Mouse (Mus musculus) midbrain, embryonic 12.5 days (tissue): ENCODE results near the gene Wapl. TPM values are rescaled to one million over a fixed set of nuclear protein-coding genes. Genes with fewer than 3 reads are reported as not detected.
A peak's percentile ranks its signal among the peaks of the same experiment; 100 is the strongest.

Experiments
- ATAC-seq: fragments of 200-750 bp; cut with Nextera tagmentation; 2 replicates; pipeline ENCODE4 v1.8.0; 2017; ENCODE audit warnings: low read depth, moderate TSS enrichment, moderate library complexity; ENCODE audit not compliant: low FRiP score
- H3K27ac ChIP-seq: fragments of 300-500 bp; sonication (generic); replicated peaks from 2 replicates; pipeline ENCODE4 v1.5.1; 2016; ENCODE audit warnings: mild to moderate bottlenecking
- H3K27me3 ChIP-seq: fragments of 300-500 bp; sonication (generic); 2 replicates; pipeline ENCODE4 v1.6.1; 2016; ENCODE audit warnings: mild to moderate bottlenecking
- H3K36me3 ChIP-seq: fragments of 300-500 bp; sonication (generic); 2 replicates; pipeline ENCODE4 v1.6.1; 2016
- H3K4me1 ChIP-seq: fragments of 300-500 bp; sonication (generic); 2 replicates; pipeline ENCODE4 v1.6.1; 2016
- H3K4me2 ChIP-seq: fragments of 300-500 bp; sonication (generic); replicated peaks from 2 replicates; pipeline ENCODE4 v1.6.1; 2016; ENCODE audit warnings: mild to moderate bottlenecking, moderate library complexity
- H3K4me3 ChIP-seq: fragments of 300-500 bp; sonication (generic); 2 replicates; pipeline ENCODE4 v1.5.1; 2016; ENCODE audit warnings: mild to moderate bottlenecking
- H3K9ac ChIP-seq: fragments of 300-500 bp; sonication (generic); replicated peaks from 2 replicates; pipeline ENCODE4 v1.6.1; 2016; ENCODE audit warnings: mild to moderate bottlenecking, moderate library complexity
- H3K9me3 ChIP-seq: fragments of 300-500 bp; sonication (generic); 2 replicates; pipeline ENCODE4 v1.6.1; 2016; ENCODE audit warnings: mild to moderate bottlenecking
- WGBS: fragments of 180-500 bp; shearing (Covaris S2); methylation state at CpG from one replicate; pipeline ENCODE4 v1.1.7; 2016; 5-methylcytosine and 5-hydroxymethylcytosine counted together
- polyA plus RNA-seq: library from polyadenylated mRNA; unstranded; fragments of >200 nt; fragmentation: Nextera tagmentation; extraction: Ambion mirVana; gene quantifications from 2 replicates; pipeline ENCODE4 v1.2.1, GENCODE M21; 2016

The Wapl gene
- polyA plus RNA-seq, 1 experiment from 2014 or later = 34.4 TPM

GRCm38 (mm10) chr14:34764908-34765307, 91.2 kb downstream of the Wapl start:
- WGBS = 87% methylated on average over 9 of the region's 9 CpGs
- H3K4me2 ChIP-seq = no peak overlapping the region
- ATAC-seq = no peak
- peaks cover 9% of the 10 kb centered on the region for H3K4me1 ChIP-seq
- no peak overlapping the region for H3K4me3 ChIP-seq
- no peak overlapping the region for H3K9ac ChIP-seq
- H3K36me3 ChIP-seq = no peaks in the 10 kb centered on the region
- no peaks in the 10 kb centered on the region for H3K9me3 ChIP-seq
- H3K27ac ChIP-seq = no peak overlapping the region
- peaks cover 6% of the 10 kb centered on the region; the same call in 1 of the 2 replicates for H3K27me3 ChIP-seq

DNA sequence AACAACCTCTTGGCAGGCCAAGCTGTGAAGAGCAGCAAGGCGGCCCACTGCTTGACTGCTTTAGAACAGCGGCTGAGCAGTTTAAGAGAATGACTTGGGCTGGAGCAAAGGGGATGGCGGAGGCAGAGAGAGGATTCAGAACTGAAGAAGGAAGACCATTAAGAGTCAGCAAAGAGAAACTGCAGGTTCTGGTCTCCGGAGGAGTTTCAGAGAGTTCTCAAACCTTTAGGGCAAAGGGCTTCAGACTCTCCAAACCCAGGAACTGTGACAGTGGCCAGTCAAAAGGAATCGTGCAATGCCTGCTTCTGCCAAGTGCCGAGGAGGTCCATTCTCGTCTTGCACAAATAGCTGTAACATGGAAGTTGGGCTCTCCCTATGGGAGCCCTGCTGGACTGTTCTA, 91.7 kb downstream of the Wapl start:
- Histone ChIP-seq H3K27me3 (peaks cover 10% of the 10 kb centered on the region), H3K4me3 (no peak overlapping the region), H3K9me3 (no peaks in the 10 kb centered on the region), H3K4me1 (peaks cover 9% of the 10 kb centered on the region), H3K36me3 (no peaks in the 10 kb centered on the region), H3K27ac (no peak overlapping the region), H3K4me2 (no peak overlapping the region), H3K9ac (no peak overlapping the region)
- WGBS = 86% methylated on average over 7 of the region's 7 CpGs
- no peak for ATAC-seq

DNA sequence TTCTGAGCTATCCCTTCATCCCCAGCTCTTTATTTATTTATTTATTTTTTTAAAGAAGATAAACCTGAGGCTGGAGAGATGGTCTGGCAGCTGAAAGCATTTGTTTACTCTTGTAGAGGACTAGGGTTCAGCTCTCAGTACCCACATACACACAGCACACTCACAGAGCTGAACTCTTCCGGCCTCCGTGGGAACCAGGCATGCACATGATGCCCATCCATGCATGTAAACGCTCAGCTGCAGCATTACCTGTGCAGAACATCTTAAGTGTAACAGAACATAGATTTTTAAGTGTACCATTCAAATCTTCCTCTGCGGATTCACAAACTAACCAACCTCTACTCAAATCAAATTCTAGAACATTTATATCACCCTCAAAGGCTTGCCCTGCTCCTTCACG, 92.5 kb downstream of the Wapl start:
- WGBS = 96% methylated on average over 5 of the region's 5 CpGs
- Histone ChIP-seq H3K27me3 (peaks cover 14% of the 10 kb centered on the region), H3K9me3 (no peaks in the 10 kb centered on the region), H3K9ac (no peak overlapping the region), H3K36me3 (no peaks in the 10 kb centered on the region), H3K4me1 (peaks cover 9% of the 10 kb centered on the region), H3K4me3 (no peak overlapping the region), H3K27ac (no peak overlapping the region), H3K4me2 (no peak overlapping the region)
- ATAC-seq = no peak

GRCm38 (mm10) chr14:34768373-34768772, 94.6 kb downstream of the Wapl start:
- Histone ChIP-seq H3K9ac (peak overlapping the region; percentile 65; the same call in 1 of the 2 replicates), H3K4me3 (peak overlapping the region; percentile 50), H3K27ac (no peak overlapping the region), H3K27me3 (peaks cover 14% of the 10 kb centered on the region), H3K4me1 (peaks cover 9% of the 10 kb centered on the region), H3K4me2 (peak overlapping the region; percentile 96), H3K36me3 (no peaks in the 10 kb centered on the region), H3K9me3 (no peaks in the 10 kb centered on the region)
- WGBS = 2% methylated on average over 10 of the region's 10 CpGs
- peak; percentile 55; the same call in 1 of the 2 replicates for ATAC-seq

- H3K4me3 ChIP-seq = peak overlapping the region; percentile 50
- peaks cover 14% of the 10 kb centered on the region for H3K27me3 ChIP-seq
- WGBS = under 1% methylated on average over 36 of the region's 36 CpGs
- H3K4me2 ChIP-seq = peak overlapping the region; percentile 96
- peak overlapping the region; percentile 65 for H3K9ac ChIP-seq
- no peaks in the 10 kb centered on the region for H3K36me3 ChIP-seq
- peak; percentile 64 for ATAC-seq
- H3K27ac ChIP-seq = no peak overlapping the region
- H3K9me3 ChIP-seq = no peaks in the 10 kb centered on the region
- peaks cover 9% of the 10 kb centered on the region for H3K4me1 ChIP-seq
Measured at GRCm38 (mm10) chr14:34769021-34769566, 95.4 kb downstream of the Wapl start.

DNA sequence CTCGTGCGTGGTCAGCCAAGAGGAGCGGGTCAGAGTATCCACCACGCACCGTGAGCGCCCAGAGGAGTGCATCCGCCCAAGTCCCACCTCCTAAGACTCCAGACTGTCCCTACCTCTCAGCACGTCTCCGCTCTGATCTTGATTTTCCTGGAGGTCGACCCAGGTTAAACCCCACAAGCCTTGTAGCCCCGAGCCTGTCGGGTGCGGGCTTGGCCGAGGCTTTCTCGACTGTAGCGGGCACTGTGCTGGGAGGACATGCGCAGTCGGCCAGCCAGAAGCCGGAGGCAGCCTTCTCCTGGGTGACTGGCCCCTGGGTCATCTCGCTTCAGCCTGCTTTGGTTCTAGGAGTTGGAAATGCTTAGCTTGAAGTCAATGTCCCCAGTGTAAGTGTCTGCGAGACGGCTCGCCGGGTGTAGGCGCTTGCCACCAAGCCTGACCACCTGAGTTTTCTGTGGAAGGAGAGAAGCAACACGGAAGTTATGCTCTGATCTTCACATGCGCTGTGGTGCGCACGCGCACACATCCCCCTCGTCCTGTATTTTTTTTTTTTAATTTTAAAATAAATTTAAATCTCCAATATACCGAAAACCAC, 95.9 kb downstream of the Wapl start:
- Histone ChIP-seq H3K27ac (no peak overlapping the region), H3K9ac (peak overlapping the region; percentile 65), H3K9me3 (no peaks in the 10 kb centered on the region), H3K4me1 (peaks cover 9% of the 10 kb centered on the region), H3K4me2 (peak overlapping the region; percentile 96), H3K4me3 (peak overlapping the region; percentile 50), H3K27me3 (peaks cover 14% of the 10 kb centered on the region), H3K36me3 (no peaks in the 10 kb centered on the region)
- peak; percentile 68 for ATAC-seq
- 15% methylated on average over 32 of the region's 32 CpGs for WGBS

GRCm38 (mm10) chr14:34770467-34770866, 96.7 kb downstream of the Wapl start:
- Histone ChIP-seq H3K27me3 (peaks cover 14% of the 10 kb centered on the region), H3K9ac (no peak overlapping the region), H3K27ac (no peak overlapping the region), H3K4me3 (no peak overlapping the region), H3K4me1 (peaks cover 9% of the 10 kb centered on the region), H3K9me3 (no peaks in the 10 kb centered on the region), H3K36me3 (no peaks in the 10 kb centered on the region), H3K4me2 (no peak overlapping the region)
- WGBS = 88% methylated on average over 6 of the region's 6 CpGs
- ATAC-seq = no peak

GRCm38 (mm10) chr14:34771601-34772000, 97.9 kb downstream of the Wapl start:
- H3K4me2 ChIP-seq = no peak overlapping the region
- H3K9me3 ChIP-seq = no peaks in the 10 kb centered on the region
- no peaks in the 10 kb centered on the region for H3K36me3 ChIP-seq
- H3K27ac ChIP-seq = no peak overlapping the region
- 25% methylated on average over 9 of the region's 9 CpGs for WGBS
- ATAC-seq = no peak
- peaks cover 14% of the 10 kb centered on the region for H3K27me3 ChIP-seq
- H3K9ac ChIP-seq = no peak overlapping the region
- H3K4me1 ChIP-seq = peaks cover 9% of the 10 kb centered on the region
- H3K4me3 ChIP-seq = no peak overlapping the region

DNA sequence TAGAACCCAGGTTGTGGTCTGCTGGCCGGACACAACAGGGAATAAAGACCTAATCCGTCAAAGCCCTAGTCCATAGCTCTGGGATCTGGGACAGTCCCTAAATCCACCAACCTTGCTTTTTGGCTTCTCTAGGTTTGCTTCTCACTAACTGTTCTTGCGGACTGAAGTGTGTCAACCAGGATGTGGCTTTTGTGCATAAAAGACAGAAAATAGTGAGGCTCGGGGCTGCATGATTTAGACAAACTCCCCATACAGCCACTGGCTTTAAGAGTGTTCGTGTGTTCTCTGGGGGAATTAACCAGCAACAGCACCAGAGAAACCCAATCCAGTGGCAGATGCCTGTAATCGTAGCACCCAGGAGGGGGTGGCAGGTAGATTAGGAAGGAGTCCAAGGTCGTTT, 98.4 kb downstream of the Wapl start:
- 58% methylated on average over 7 of the region's 7 CpGs for WGBS
- Histone ChIP-seq H3K4me3 (no peak overlapping the region), H3K36me3 (no peaks in the 10 kb centered on the region), H3K27me3 (peaks cover 20% of the 10 kb centered on the region), H3K9me3 (no peaks in the 10 kb centered on the region), H3K9ac (no peak overlapping the region), H3K4me1 (peaks cover 9% of the 10 kb centered on the region), H3K4me2 (no peak overlapping the region), H3K27ac (no peak overlapping the region)
- no peak for ATAC-seq

DNA sequence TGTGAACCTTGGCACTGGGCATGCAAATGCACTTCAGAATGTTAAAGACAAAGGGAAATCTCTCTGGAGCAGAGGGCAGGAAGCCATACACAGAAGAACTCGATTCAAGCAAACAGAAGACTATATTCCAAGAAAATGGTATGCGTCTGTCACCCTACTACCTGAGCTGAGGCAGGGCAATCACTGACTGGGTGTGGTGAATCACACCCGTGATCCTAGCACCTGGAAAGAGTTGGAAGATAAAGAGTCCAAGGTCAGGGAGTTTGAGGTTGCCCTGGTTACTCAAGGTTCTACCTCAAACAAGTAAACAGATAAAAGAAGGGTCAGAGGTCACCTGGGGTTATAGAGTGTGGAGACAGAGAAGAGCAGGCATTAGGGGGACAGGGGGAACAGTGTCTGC, 100.0 kb downstream of the Wapl start:
- Histone ChIP-seq H3K4me3 (no peak overlapping the region), H3K27me3 (peaks cover 26% of the 10 kb centered on the region), H3K4me2 (no peak overlapping the region), H3K27ac (no peak overlapping the region), H3K9me3 (no peaks in the 10 kb centered on the region), H3K36me3 (no peaks in the 10 kb centered on the region), H3K9ac (no peak overlapping the region), H3K4me1 (peaks cover 9% of the 10 kb centered on the region)
- ATAC-seq = no peak
- WGBS = 77% methylated on average over 3 of the region's 3 CpGs

- WGBS = 86% methylated on average over 6 of the region's 6 CpGs
- Histone ChIP-seq H3K27me3 (peaks cover 26% of the 10 kb centered on the region), H3K36me3 (no peaks in the 10 kb centered on the region), H3K4me1 (peaks cover 4% of the 10 kb centered on the region), H3K4me2 (no peak overlapping the region), H3K9ac (no peak overlapping the region), H3K27ac (no peak overlapping the region), H3K9me3 (no peaks in the 10 kb centered on the region), H3K4me3 (no peak overlapping the region)
- no peak for ATAC-seq
Measured at GRCm38 (mm10) chr14:34774231-34774630, 100.5 kb downstream of the Wapl start.

DNA sequence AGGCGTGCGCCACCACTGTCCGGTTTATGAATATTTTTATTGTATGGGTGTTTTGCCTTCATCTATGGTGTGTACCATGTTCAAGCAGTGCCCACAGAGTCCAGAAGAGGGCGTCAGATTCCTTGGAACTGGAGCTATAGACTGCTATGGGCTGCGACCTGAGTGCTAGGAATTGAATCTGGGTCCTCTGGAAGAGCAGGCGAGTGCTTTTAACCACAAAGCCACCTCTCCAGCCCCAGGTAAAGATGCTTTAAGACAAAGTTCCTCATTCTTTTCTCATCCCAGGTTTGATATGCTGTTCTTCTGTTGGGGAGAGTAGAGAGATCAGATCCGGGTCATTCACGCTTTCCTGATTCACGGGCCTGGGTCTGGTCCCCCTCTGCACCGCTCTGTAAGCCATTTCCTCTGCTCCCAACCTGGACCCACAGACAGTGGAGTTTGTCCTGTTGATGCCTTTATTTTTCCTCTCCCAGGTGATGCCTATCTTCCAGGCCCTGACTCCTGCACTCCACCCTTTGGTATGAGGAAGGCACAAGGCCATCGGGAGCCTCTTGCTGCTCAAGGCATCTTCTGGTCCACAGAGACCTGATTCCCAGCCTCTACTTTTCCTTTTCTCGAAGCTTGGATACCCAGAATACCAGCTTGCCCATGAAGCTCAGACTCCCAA, 103.1 kb downstream of the Wapl start:
- no peak overlapping the region for H3K9ac ChIP-seq
- H3K27me3 ChIP-seq = peaks cover 12% of the 10 kb centered on the region
- no peaks in the 10 kb centered on the region for H3K9me3 ChIP-seq
- no peak for ATAC-seq
- H3K27ac ChIP-seq = no peak overlapping the region
- no peak overlapping the region for H3K4me3 ChIP-seq
- H3K36me3 ChIP-seq = no peaks in the 10 kb centered on the region
- WGBS = 87% methylated on average over 12 of the region's 12 CpGs
- no peak overlapping the region for H3K4me2 ChIP-seq
- no peaks in the 10 kb centered on the region for H3K4me1 ChIP-seq
